Mouse (Mus musculus) embryo, embryonic 11 days (tissue): ENCODE data around the gene Gm9817.
A peak's percentile ranks its signal among the peaks of the same experiment; 100 is the strongest.
"Not testable (repeated sequence)": the region's sequence is repeated elsewhere in the genome, so short reads cannot be mapped to it uniquely, and the experiment has no call there.

Experiments used
- DNase-seq: peaks from one replicate; pipeline ENCODE4 v3.0.0-alpha.2; 2015

Gene Gm9817

GRCm38 (mm10) chr13:45078392-45078791, at the start of gene Gm9817:
Gene Gm9817, plus strand, starts transcription at chr13:45078692.
- not testable (repeated sequence) for DNase-seq

GRCm38 (mm10) chr13:45029791-45030190, 48.7 kb upstream of the Gm9817 start:
- no peak for DNase-seq

- peak; percentile 94 for DNase-seq
Measured at GRCm38 (mm10) chr13:45030830-45031229, 47.7 kb upstream of the Gm9817 start.

GRCm38 (mm10) chr13:45031314-45031713, 47.2 kb upstream of the Gm9817 start:
- no peak for DNase-seq

- DNase-seq, result no peak
Measured at GRCm38 (mm10) chr13:45031748-45032147, 46.7 kb upstream of the Gm9817 start.

GRCm38 (mm10) chr13:45032484-45032883, 46.0 kb upstream of the Gm9817 start:
- no peak for DNase-seq

GRCm38 (mm10) chr13:45033360-45033759, 45.1 kb upstream of the Gm9817 start:
- DNase-seq, result no peak

- DNase-seq, result peak; percentile 61
Measured at GRCm38 (mm10) chr13:45034759-45035158, 43.7 kb upstream of the Gm9817 start.

GRCm38 (mm10) chr13:45036417-45036816, 42.1 kb upstream of the Gm9817 start:
- DNase-seq, result no peak

- no peak for DNase-seq
Measured at GRCm38 (mm10) chr13:45040195-45040594, 38.3 kb upstream of the Gm9817 start.

- no peak for DNase-seq
Measured at GRCm38 (mm10) chr13:45040741-45041140, 37.8 kb upstream of the Gm9817 start.

GRCm38 (mm10) chr13:45043466-45043865, 35.0 kb upstream of the Gm9817 start:
- DNase-seq, result no peak

GRCm38 (mm10) chr13:45049261-45050020, 29.1 kb upstream of the Gm9817 start:
- no peak for DNase-seq

- DNase-seq, result no peak
Measured at GRCm38 (mm10) chr13:45052805-45053204, 25.7 kb upstream of the Gm9817 start.

GRCm38 (mm10) chr13:45053843-45054242, 24.6 kb upstream of the Gm9817 start:
- no peak for DNase-seq

- no peak for DNase-seq
Measured at GRCm38 (mm10) chr13:45059206-45059605, 19.3 kb upstream of the Gm9817 start.

GRCm38 (mm10) chr13:45063146-45063545, 15.3 kb upstream of the Gm9817 start:
- no peak for DNase-seq

- DNase-seq, result no peak
Measured at GRCm38 (mm10) chr13:45064951-45065350, 13.5 kb upstream of the Gm9817 start.

GRCm38 (mm10) chr13:45070366-45070765, 8.1 kb upstream of the Gm9817 start:
- DNase-seq, result no peak

GRCm38 (mm10) chr13:45075012-45075411, 3.5 kb upstream of the Gm9817 start:
- DNase-seq, result no peak

GRCm38 (mm10) chr13:45075715-45076114, 2.8 kb upstream of the Gm9817 start:
- no peak for DNase-seq

- no peak for DNase-seq
Measured at GRCm38 (mm10) chr13:45080771-45081170, 2.3 kb downstream of the Gm9817 start.

GRCm38 (mm10) chr13:45083696-45084095, 5.2 kb downstream of the Gm9817 start:
- peak; percentile 66 for DNase-seq

GRCm38 (mm10) chr13:45088796-45089221, 10.3 kb downstream of the Gm9817 start:
- DNase-seq, result peak; percentile 38

GRCm38 (mm10) chr13:45089846-45090245, 11.4 kb downstream of the Gm9817 start:
- no peak for DNase-seq
